Mouse (Mus musculus) midbrain, embryonic 14.5 days (tissue): ENCODE measurements around the gene Nlrp6. TPM values are rescaled to one million over a fixed set of nuclear protein-coding genes. Genes with fewer than 3 reads are reported as not detected.
A peak's percentile ranks its signal among the peaks of the same experiment; 100 is the strongest.

Experiments
- ATAC-seq: fragments of 200-750 bp; cut with Nextera tagmentation; 2 replicates; pipeline ENCODE4 v1.8.0; 2017; ENCODE audit warnings: moderate number of reproducible peaks, moderate library complexity; ENCODE audit not compliant: low FRiP score, low TSS enrichment
- DNase-seq: peaks from one replicate; pipeline ENCODE4 v3.0.0-alpha.2; 2015
- H3K27ac ChIP-seq: fragments of 300-500 bp; sonication (generic); replicated peaks from 2 replicates; pipeline ENCODE4 v1.5.1; 2014; ENCODE audit warnings: mild to moderate bottlenecking, low read depth, low read length, moderate library complexity
- H3K27me3 ChIP-seq: fragments of 300-500 bp; sonication (generic); 2 replicates; pipeline ENCODE4 v1.6.1; 2014; ENCODE audit warnings: low read length, control low read depth, mixed read lengths; ENCODE audit not compliant: control insufficient read depth, insufficient read depth
- H3K36me3 ChIP-seq: fragments of 300-500 bp; sonication (generic); 2 replicates; pipeline ENCODE4 v1.6.1; 2014; ENCODE audit warnings: low read length, control low read depth; ENCODE audit not compliant: control insufficient read depth, insufficient read depth
- H3K4me1 ChIP-seq: fragments of 300-500 bp; sonication (generic); 2 replicates; pipeline ENCODE4 v1.6.1; 2014; ENCODE audit warnings: mild to moderate bottlenecking, antibody characterized with exemption, low read length, control low read depth; ENCODE audit not compliant: control insufficient read depth, insufficient read depth
- H3K4me2 ChIP-seq: fragments of 300-500 bp; sonication (generic); 2 replicates; pipeline ENCODE4 v1.6.1; 2014; ENCODE audit warnings: mild to moderate bottlenecking, low read length, moderate library complexity
- H3K4me3 ChIP-seq: fragments of 300-500 bp; sonication (generic); replicated peaks from 2 replicates; pipeline ENCODE4 v1.5.1; 2014; ENCODE audit warnings: low read depth, low read length
- H3K9ac ChIP-seq: fragments of 300-500 bp; sonication (generic); replicated peaks from 2 replicates; pipeline ENCODE4 v1.6.1; 2014; ENCODE audit warnings: mild to moderate bottlenecking, low read length, moderate library complexity
- H3K9me3 ChIP-seq: fragments of 300-500 bp; sonication (generic); 2 replicates; pipeline ENCODE4 v1.6.1; 2016; ENCODE audit warnings: low read length, control low read depth, mixed read lengths; ENCODE audit not compliant: control insufficient read depth
- WGBS: fragments of 180-500 bp; shearing (Covaris S2); extraction: QIAGEN DNeasy Blood & Tissue Kit; methylation state at CpG from one replicate; pipeline ENCODE4 v1.1.7; 2014; 5-methylcytosine and 5-hydroxymethylcytosine counted together
- polyA plus RNA-seq: library from polyadenylated mRNA; unstranded; fragments of >200 nt; fragmentation: Nextera tagmentation; extraction: Ambion mirVana; gene quantifications from 2 replicates; pipeline ENCODE4 v1.2.1, GENCODE M21; 2014

The Nlrp6 gene
- polyA plus RNA-seq, 1 experiment from 2014 or later, result 0.32 TPM

GRCm38 (mm10) chr7:140955758-140956555, 35.3 kb downstream of the Nlrp6 start, which contains the start of the genes Gm45717 and Ifitm2:
TSS of gene Gm45717 (minus strand) at chr7:140955937.
TSS of gene Ifitm2 (minus strand) at chr7:140955987.
- ATAC-seq (no peak; the same call in 1 of the 2 replicates), DNase-seq (peak; percentile 49)
- Histone ChIP-seq H3K9me3 (no peaks in the 10 kb centered on the region), H3K36me3 (no peaks in the 10 kb centered on the region), H3K4me1 (peaks cover 9% of the 10 kb centered on the region; the same call in 1 of the 2 replicates), H3K4me3 (peak within 1 kb of the TSS; percentile 29), H3K27me3 (no peaks in the 10 kb centered on the region), H3K27ac (no peak within 1 kb of the TSS), H3K9ac (peak within 1 kb of the TSS; percentile 36; the same call in 1 of the 2 replicates), H3K4me2 (peak within 1 kb of the TSS; percentile 52)
- WGBS, result 22% methylated on average over 11 of the region's 11 CpGs

GRCm38 (mm10) chr7:140956556-140956869, 35.8 kb downstream of the Nlrp6 start:
- Histone ChIP-seq H3K27me3 (no peaks in the 10 kb centered on the region), H3K36me3 (no peaks in the 10 kb centered on the region), H3K4me2 (no peak overlapping the region), H3K9me3 (no peaks in the 10 kb centered on the region), H3K9ac (no peak overlapping the region), H3K4me3 (no peak overlapping the region), H3K27ac (no peak overlapping the region), H3K4me1 (peaks cover 9% of the 10 kb centered on the region; the same call in 1 of the 2 replicates)
- no peak for DNase-seq
- no peak for ATAC-seq
- WGBS, result 66% methylated on average over 6 of the region's 6 CpGs

- Histone ChIP-seq H3K4me2 (no peak overlapping the region), H3K9ac (no peak overlapping the region), H3K9me3 (no peaks in the 10 kb centered on the region), H3K4me1 (peaks cover 9% of the 10 kb centered on the region; the same call in 1 of the 2 replicates), H3K27ac (no peak overlapping the region; the same call in 1 of the 2 replicates), H3K36me3 (no peaks in the 10 kb centered on the region), H3K27me3 (no peaks in the 10 kb centered on the region), H3K4me3 (no peak overlapping the region)
- DNase-seq (peak; percentile 72), ATAC-seq (no peak)
- WGBS, result 4% methylated on average over 9 of the region's 9 CpGs
Observed at GRCm38 (mm10) chr7:140959181-140959901, 38.6 kb downstream of the Nlrp6 start.

- no peak for ATAC-seq
- H3K27me3 ChIP-seq, result no peaks in the 10 kb centered on the region
- H3K36me3 ChIP-seq, result no peaks in the 10 kb centered on the region
- no peak overlapping the region for H3K27ac ChIP-seq
- no peak overlapping the region for H3K4me3 ChIP-seq
- no peaks in the 10 kb centered on the region for H3K9me3 ChIP-seq
- WGBS, result 61% methylated on average over 5 of the region's 5 CpGs
- no peak for DNase-seq
- peaks cover 9% of the 10 kb centered on the region; the same call in 1 of the 2 replicates for H3K4me1 ChIP-seq
- no peak overlapping the region for H3K9ac ChIP-seq
- no peak overlapping the region for H3K4me2 ChIP-seq
Observed at GRCm38 (mm10) chr7:140960026-140960425, 39.3 kb downstream of the Nlrp6 start.

- 36% methylated on average over 2 of the region's 2 CpGs for WGBS
- Histone ChIP-seq H3K36me3 (no peaks in the 10 kb centered on the region), H3K9ac (no peak overlapping the region), H3K27me3 (no peaks in the 10 kb centered on the region), H3K27ac (no peak overlapping the region), H3K9me3 (no peaks in the 10 kb centered on the region), H3K4me1 (peaks cover 5% of the 10 kb centered on the region; the same call in 1 of the 2 replicates), H3K4me3 (no peak overlapping the region), H3K4me2 (no peak overlapping the region)
- no peak for DNase-seq
- ATAC-seq, result no peak
Observed at GRCm38 (mm10) chr7:140961416-140961815, 40.7 kb downstream of the Nlrp6 start.

GRCm38 (mm10) chr7:140962733-140963132, 42.0 kb downstream of the Nlrp6 start:
- ATAC-seq, result no peak
- no peak overlapping the region for H3K4me3 ChIP-seq
- DNase-seq, result no peak
- 71% methylated on average over 2 of the region's 2 CpGs for WGBS
- H3K4me1 ChIP-seq, result peaks cover 5% of the 10 kb centered on the region; the same call in 1 of the 2 replicates
- H3K36me3 ChIP-seq, result no peaks in the 10 kb centered on the region
- H3K27ac ChIP-seq, result no peak overlapping the region
- no peaks in the 10 kb centered on the region for H3K9me3 ChIP-seq
- H3K4me2 ChIP-seq, result no peak overlapping the region
- no peaks in the 10 kb centered on the region for H3K27me3 ChIP-seq
- no peak overlapping the region for H3K9ac ChIP-seq

GRCm38 (mm10) chr7:140966921-140967320, 46.2 kb downstream of the Nlrp6 start, which contains the start of gene Ifitm1:
TSS of gene Ifitm1 (plus strand) at chr7:140967221.
- DNase-seq, result no peak
- Histone ChIP-seq H3K27ac (no peak within 1 kb of the TSS), H3K9me3 (no peaks in the 10 kb centered on the region), H3K27me3 (no peaks in the 10 kb centered on the region), H3K4me2 (no peak within 1 kb of the TSS), H3K4me1 (no peaks in the 10 kb centered on the region), H3K4me3 (no peak within 1 kb of the TSS), H3K36me3 (no peaks in the 10 kb centered on the region), H3K9ac (no peak within 1 kb of the TSS)
- WGBS, result 81% methylated on average over 4 of the region's 4 CpGs
- ATAC-seq, result no peak

- Histone ChIP-seq H3K27ac (no peak overlapping the region), H3K36me3 (no peaks in the 10 kb centered on the region), H3K27me3 (no peaks in the 10 kb centered on the region), H3K9me3 (no peaks in the 10 kb centered on the region), H3K9ac (no peak overlapping the region), H3K4me3 (no peak overlapping the region), H3K4me1 (no peaks in the 10 kb centered on the region), H3K4me2 (no peak overlapping the region)
- no peak for ATAC-seq
- 8% methylated on average over 14 of the region's 14 CpGs for WGBS
- DNase-seq, result peak; percentile 23
Observed at GRCm38 (mm10) chr7:140967862-140968591, 47.3 kb downstream of the Nlrp6 start.
